Comparison of ENCODE assay signal across 8 mouse cellular contexts in genomic region chr4:45107601-45108277, GRCm38 (mm10). TPM values are rescaled to one million over a fixed set of nuclear protein-coding genes. Genes with fewer than 3 reads are reported as not detected.
DNase-seq lines count a peak whose midpoint lies in the region; ATAC-seq and TF ChIP-seq lines count a peak whose summit lies in the region.

Tomm5 (minus strand) TSS chr4:45108114.

- peak; percentile 62 for TF ChIP-seq POLR2A in testis, adult 2 months (IDR thresholded peaks at IDR 0.05; ENCODE audit: control insufficient read depth, low read depth, low read length)

- no peak for TF ChIP-seq EP300 in heart, postnatal 0 days (IDR thresholded peaks at IDR 0.05; ENCODE audit: low read depth)

- DNase-seq in c-Kit-positive CD71-positive TER-119-positive erythroid progenitor cells, embryonic 14.5 days (ENCODE audit: low spot score), result peak; percentile 82
- peak; percentile 98 for DNase-seq in heart, postnatal 0 days (ENCODE audit: low spot score)
- DNase-seq in kidney, postnatal 4 days, result peak; percentile 89 to 94

- peak within 1 kb of the TSS; percentile 100 for H3K4me3 ChIP-seq in E14TG2a.4 (replicated peaks; ENCODE audit: low read length)
- peak within 1 kb of the TSS; percentile 93 for H3K4me3 ChIP-seq in forebrain, embryonic 12.5 days (replicated peaks)
- H3K4me3 ChIP-seq in heart, postnatal 0 days (ENCODE audit: low read depth, low read length), result peak within 1 kb of the TSS; percentile 95
- peak within 1 kb of the TSS; percentile 72 for H3K4me3 ChIP-seq in liver, embryonic 16.5 days (ENCODE audit: low read depth, low read length)
- peak within 1 kb of the TSS; percentile 95 for H3K4me3 ChIP-seq in neural tube, embryonic 13.5 days
- peak within 1 kb of the TSS; percentile 91 for H3K4me3 ChIP-seq in testis, adult 2 months (ENCODE audit: control insufficient read depth, low read depth, low read length)

- peak; percentile 95 for ATAC-seq in forebrain, embryonic 12.5 days (ENCODE audit: low FRiP score)
- peak; percentile 96 for ATAC-seq in heart, postnatal 0 days (ENCODE audit: insufficient read depth, low read depth)
- ATAC-seq in liver, embryonic 16.5 days (ENCODE audit: low read depth), result peak; percentile 91
- peak; percentile 96 for ATAC-seq in neural tube, embryonic 13.5 days (ENCODE audit: low read depth)

- peak; percentile 26; the same call in 1 of the 2 replicates for TF ChIP-seq CTCF in E14TG2a.4 (conservative IDR thresholded peaks at IDR 0.05; ENCODE audit: low read length)
- TF ChIP-seq CTCF in heart, postnatal 0 days (IDR thresholded peaks at IDR 0.05; ENCODE audit: low read depth), result peak; percentile 86
- TF ChIP-seq CTCF in testis, adult 2 months (IDR thresholded peaks at IDR 0.05; ENCODE audit: control insufficient read depth, insufficient read depth, insufficient replicate concordance, low read depth, low read length), result peak; percentile 33; the same call in 1 of the 2 replicates

- H3K36me3 ChIP-seq in E14TG2a.4 (ENCODE audit: insufficient read depth, low read length), result peaks cover 40% of the 10 kb centered on the region
- peaks cover 23% of the 10 kb centered on the region for H3K36me3 ChIP-seq in forebrain, embryonic 12.5 days (replicated peaks)
- peaks cover 18% of the 10 kb centered on the region for H3K36me3 ChIP-seq in heart, postnatal 0 days (replicated peaks; ENCODE audit: control insufficient read depth, insufficient read depth, low read length)
- peaks cover 13% of the 10 kb centered on the region for H3K36me3 ChIP-seq in liver, embryonic 16.5 days (ENCODE audit: control insufficient read depth, insufficient read depth)
- peaks cover 21% of the 10 kb centered on the region for H3K36me3 ChIP-seq in neural tube, embryonic 13.5 days
- no peaks in the 10 kb centered on the region for H3K36me3 ChIP-seq in testis, adult 2 months (ENCODE audit: control insufficient read depth, insufficient read depth, low read length)

- under 1% methylated on average over 39 of the region's 39 CpGs for WGBS in forebrain, embryonic 12.5 days
- under 1% methylated on average over 39 of the region's 39 CpGs for WGBS in heart, postnatal 0 days
- under 1% methylated on average over 39 of the region's 39 CpGs for WGBS in liver, embryonic 16.5 days (ENCODE audit: insufficient replicate concordance)
- WGBS in neural tube, embryonic 13.5 days, result under 1% methylated on average over 39 of the region's 39 CpGs

- no peaks in the 10 kb centered on the region for H3K9me3 ChIP-seq in E14TG2a.4 (ENCODE audit: low read length)
- H3K9me3 ChIP-seq in forebrain, embryonic 12.5 days, result no peaks in the 10 kb centered on the region
- H3K9me3 ChIP-seq in heart, postnatal 0 days (replicated peaks; ENCODE audit: control insufficient read depth, low read length), result no peaks in the 10 kb centered on the region
- H3K9me3 ChIP-seq in liver, embryonic 16.5 days (replicated peaks; ENCODE audit: control insufficient read depth, low read length), result no peaks in the 10 kb centered on the region
- H3K9me3 ChIP-seq in neural tube, embryonic 13.5 days, result no peaks in the 10 kb centered on the region

- peaks cover 53% of the 10 kb centered on the region for H3K4me1 ChIP-seq in E14TG2a.4 (replicated peaks; ENCODE audit: low read depth, low read length)
- peaks cover 13% of the 10 kb centered on the region for H3K4me1 ChIP-seq in forebrain, embryonic 12.5 days
- peaks cover 8% of the 10 kb centered on the region for H3K4me1 ChIP-seq in heart, postnatal 0 days (ENCODE audit: control insufficient read depth, insufficient read depth)
- peaks cover 13% of the 10 kb centered on the region for H3K4me1 ChIP-seq in liver, embryonic 16.5 days (ENCODE audit: control insufficient read depth, low read depth, low read length)
- H3K4me1 ChIP-seq in neural tube, embryonic 13.5 days (replicated peaks), result peaks cover 17% of the 10 kb centered on the region
- peaks cover 7% of the 10 kb centered on the region for H3K4me1 ChIP-seq in testis, adult 2 months (ENCODE audit: control insufficient read depth, insufficient read depth, low read length)

- peak within 1 kb of the TSS; percentile 97 for H3K9ac ChIP-seq in forebrain, embryonic 12.5 days
- peak within 1 kb of the TSS; percentile 83 for H3K9ac ChIP-seq in heart, postnatal 0 days (replicated peaks; ENCODE audit: low read depth, low read length)
- peak within 1 kb of the TSS; percentile 75 for H3K9ac ChIP-seq in liver, embryonic 16.5 days (ENCODE audit: low read depth, low read length)
- peak within 1 kb of the TSS; percentile 92 for H3K9ac ChIP-seq in neural tube, embryonic 13.5 days

- peak within 1 kb of the TSS; percentile 74 for H3K4me2 ChIP-seq in forebrain, embryonic 12.5 days
- H3K4me2 ChIP-seq in heart, postnatal 0 days (ENCODE audit: low read depth, low read length), result peak within 1 kb of the TSS; percentile 73
- peak within 1 kb of the TSS; percentile 80 for H3K4me2 ChIP-seq in liver, embryonic 16.5 days (ENCODE audit: low read depth, low read length)
- H3K4me2 ChIP-seq in neural tube, embryonic 13.5 days, result peak within 1 kb of the TSS; percentile 87

- H3K27ac ChIP-seq in forebrain, embryonic 12.5 days, result no peak within 1 kb of the TSS
- H3K27ac ChIP-seq in heart, postnatal 0 days (ENCODE audit: low read depth), result peak within 1 kb of the TSS; percentile 82
- peak within 1 kb of the TSS; percentile 35; the same call in 1 of the 2 replicates for H3K27ac ChIP-seq in liver, embryonic 16.5 days (ENCODE audit: low read length)
- peak within 1 kb of the TSS; percentile 34; the same call in 1 of the 2 replicates for H3K27ac ChIP-seq in neural tube, embryonic 13.5 days (replicated peaks)
- H3K27ac ChIP-seq in testis, adult 2 months (ENCODE audit: control insufficient read depth, insufficient read depth, low read depth, low read length), result no peak within 1 kb of the TSS

- no peaks in the 10 kb centered on the region for H3K27me3 ChIP-seq in E14TG2a.4 (ENCODE audit: insufficient read depth, low read length)
- no peaks in the 10 kb centered on the region for H3K27me3 ChIP-seq in forebrain, embryonic 12.5 days
- H3K27me3 ChIP-seq in heart, postnatal 0 days (ENCODE audit: control insufficient read depth, insufficient read depth, low read length), result no peaks in the 10 kb centered on the region
- no peaks in the 10 kb centered on the region for H3K27me3 ChIP-seq in liver, embryonic 16.5 days (ENCODE audit: control insufficient read depth, insufficient read depth, low read depth, low read length)
- no peaks in the 10 kb centered on the region for H3K27me3 ChIP-seq in neural tube, embryonic 13.5 days
- H3K27me3 ChIP-seq in testis, adult 2 months (ENCODE audit: control insufficient read depth, insufficient read depth, low read length), result no peaks in the 10 kb centered on the region

RNA-seq across cellular contexts. Expression of gene Tomm5, which starts in this region (rescaled TPM):
- polyA plus RNA-seq in forebrain, embryonic 12.5 days (2016; fragmentation: Nextera tagmentation; extraction: Ambion mirVana), result 163 and 164 TPM in 2 replicates
- 231 and 353 TPM in 2 replicates for total RNA-seq in heart, postnatal 0 days (2014; rRNA removed; ENCODE audit: low replicate concordance)
- polyA plus RNA-seq in heart, postnatal 0 days (2015; fragmentation: Nextera tagmentation; extraction: Ambion mirVana), result 305 and 324 TPM in 2 replicates
- polyA plus RNA-seq in liver, embryonic 16.5 days (2015; fragmentation: Nextera tagmentation; extraction: Ambion mirVana), result 104 and 114 TPM in 2 replicates
- polyA plus RNA-seq in neural tube, embryonic 13.5 days (2015; fragmentation: Nextera tagmentation; extraction: Ambion mirVana), result 152 and 166 TPM in 2 replicates
- 12.9 and 16.2 TPM in 2 replicates for polyA plus RNA-seq in testis, adult 2 months (2012; rRNA removed)

Comparison
In these comparisons a context has a peak if more than half of its experiments do, and no peak if none do; other contexts are left out.
1. CTCF ChIP-seq: peak in every context shown above with its lines; median percentile 86 in heart, postnatal 0 days; 33 in testis, adult 2 months; 26 in E14TG2a.4.
2. H3K27ac ChIP-seq: peak in heart, postnatal 0 days (single experiment), liver, embryonic 16.5 days (single experiment) and neural tube, embryonic 13.5 days (single experiment); none in forebrain, embryonic 12.5 days (single experiment) and testis, adult 2 months (single experiment).
3. Peak in every context shown above with its lines, with median percentiles within 50 percentile points of each other: H3K4me3 ChIP-seq, DNase-seq, ATAC-seq, H3K4me2 ChIP-seq and H3K9ac ChIP-seq.